Mouse (Mus musculus) liver, embryonic 13.5 days (tissue): ENCODE results near the gene Rnf123. TPM values are rescaled to one million over a fixed set of nuclear protein-coding genes. Genes with fewer than 3 reads are reported as not detected.

Source experiments
- ATAC-seq: fragments of 200-750 bp; cut with Nextera tagmentation; 2 replicates; pipeline ENCODE4 v1.8.0; 2017; ENCODE audit warnings: low read depth, mild to moderate bottlenecking, moderate number of reproducible peaks, moderate library complexity
- DNase-seq: peaks from one replicate; pipeline ENCODE4 v3.0.0; 2022
- H3K27ac ChIP-seq: fragments of 300-500 bp; sonication (generic); 2 replicates; pipeline ENCODE4 v1.5.1; 2015; ENCODE audit warnings: moderate library complexity, mild to moderate bottlenecking, inconsistent platforms
- H3K27me3 ChIP-seq: fragments of 300-500 bp; sonication (generic); 2 replicates; pipeline ENCODE4 v1.6.1; 2015; ENCODE audit warnings: mild to moderate bottlenecking, inconsistent platforms
- H3K36me3 ChIP-seq: fragments of 300-500 bp; sonication (generic); 2 replicates; pipeline ENCODE4 v1.6.1; 2015; ENCODE audit warnings: mild to moderate bottlenecking, inconsistent platforms
- H3K4me1 ChIP-seq: fragments of 300-500 bp; sonication (generic); replicated peaks from 2 replicates; pipeline ENCODE4 v1.6.1; 2015; ENCODE audit warnings: inconsistent platforms
- H3K4me2 ChIP-seq: fragments of 300-500 bp; sonication (generic); 2 replicates; pipeline ENCODE4 v1.6.1; 2015; ENCODE audit warnings: inconsistent platforms, mild to moderate bottlenecking, moderate library complexity
- H3K4me3 ChIP-seq: fragments of 300-500 bp; sonication (generic); replicated peaks from 2 replicates; pipeline ENCODE4 v1.5.1; 2015; ENCODE audit warnings: mild to moderate bottlenecking, inconsistent platforms
- H3K9ac ChIP-seq: fragments of 300-500 bp; sonication (generic); 2 replicates; pipeline ENCODE4 v1.6.1; 2015; ENCODE audit warnings: mild to moderate bottlenecking, inconsistent platforms
- H3K9me3 ChIP-seq: fragments of 300-500 bp; sonication (generic); replicated peaks from 2 replicates; pipeline ENCODE4 v1.6.1; 2016; ENCODE audit warnings: inconsistent platforms
- WGBS: fragments of 180-500 bp; shearing (Covaris S2); methylation state at CpG from one replicate; pipeline ENCODE4 v1.1.7; 2015; ENCODE audit not compliant: insufficient replicate concordance; 5-methylcytosine and 5-hydroxymethylcytosine counted together
- polyA plus RNA-seq: library from polyadenylated mRNA; unstranded; fragments of >200 nt; fragmentation: Nextera tagmentation; extraction: Ambion mirVana; gene quantifications from 2 replicates; pipeline ENCODE4 v1.2.1, GENCODE M21; 2015

The Rnf123 gene
- polyA plus RNA-seq, 1 experiment from 2014 or later = 80.8 TPM

- Histone ChIP-seq H3K4me3 (peak overlapping the region; percentile 41), H3K27me3 (peaks cover 10% of the 10 kb centered on the region; the same call in 1 of the 2 replicates), H3K9me3 (no peaks in the 10 kb centered on the region), H3K9ac (peak overlapping the region; percentile 99), H3K4me2 (peak overlapping the region; percentile 91), H3K36me3 (peaks cover 56% of the 10 kb centered on the region), H3K4me1 (peaks cover 91% of the 10 kb centered on the region), H3K27ac (peak overlapping the region; percentile 100)
- peak; percentile 48 for DNase-seq
- WGBS = 10% methylated on average over 19 of the region's 19 CpGs
- ATAC-seq = no peak
Measured at GRCm38 (mm10) chr9:108082549-108082948, 597 bp downstream of the Rnf123 start.

GRCm38 (mm10) chr9:108080168-108080567, 3.0 kb downstream of the Rnf123 start, which contains the start of gene Mst1:
Gene Mst1, plus strand, starts transcription at chr9:108080436.
- Histone ChIP-seq H3K27ac (peak within 1 kb of the TSS; percentile 100), H3K9ac (peak within 1 kb of the TSS; percentile 99), H3K4me3 (peak within 1 kb of the TSS; percentile 88), H3K4me1 (peaks cover 89% of the 10 kb centered on the region), H3K36me3 (peaks cover 55% of the 10 kb centered on the region), H3K4me2 (peak within 1 kb of the TSS; percentile 91), H3K9me3 (no peaks in the 10 kb centered on the region), H3K27me3 (peaks cover 10% of the 10 kb centered on the region; the same call in 1 of the 2 replicates)
- DNase-seq = peak; percentile 89
- 17% methylated on average over 5 of the region's 5 CpGs for WGBS
- peak; percentile 87 for ATAC-seq

- peaks cover 89% of the 10 kb centered on the region for H3K36me3 ChIP-seq
- no peaks in the 10 kb centered on the region for H3K9me3 ChIP-seq
- DNase-seq (no peak), ATAC-seq (no peak)
- no peaks in the 10 kb centered on the region for H3K27me3 ChIP-seq
- 74% methylated on average over 7 of the region's 7 CpGs for WGBS
- H3K9ac ChIP-seq = no peak overlapping the region
- H3K27ac ChIP-seq = peak overlapping the region; percentile 9; the same call in 1 of the 2 replicates
- H3K4me1 ChIP-seq = peaks cover 60% of the 10 kb centered on the region
- no peak overlapping the region for H3K4me3 ChIP-seq
- no peak overlapping the region for H3K4me2 ChIP-seq
Measured at GRCm38 (mm10) chr9:108073141-108073930, 9.8 kb downstream of the Rnf123 start.

- ATAC-seq (no peak), DNase-seq (no peak)
- WGBS = 83% methylated on average over 9 of the region's 9 CpGs
- no peaks in the 10 kb centered on the region for H3K27me3 ChIP-seq
- H3K4me2 ChIP-seq = no peak overlapping the region
- no peak overlapping the region for H3K27ac ChIP-seq
- peaks cover 59% of the 10 kb centered on the region for H3K4me1 ChIP-seq
- H3K4me3 ChIP-seq = no peak overlapping the region
- H3K36me3 ChIP-seq = peaks cover 95% of the 10 kb centered on the region
- H3K9ac ChIP-seq = no peak overlapping the region; the same call in 1 of the 2 replicates
- H3K9me3 ChIP-seq = no peaks in the 10 kb centered on the region
Measured at GRCm38 (mm10) chr9:108072481-108072924, 10.6 kb downstream of the Rnf123 start.

GRCm38 (mm10) chr9:108071801-108072200, 11.3 kb downstream of the Rnf123 start:
- peaks cover 53% of the 10 kb centered on the region for H3K4me1 ChIP-seq
- no peak overlapping the region for H3K4me2 ChIP-seq
- ATAC-seq = no peak
- no peaks in the 10 kb centered on the region for H3K27me3 ChIP-seq
- H3K27ac ChIP-seq = no peak overlapping the region
- H3K4me3 ChIP-seq = no peak overlapping the region
- no peak for DNase-seq
- 79% methylated on average over 4 of the region's 4 CpGs for WGBS
- peaks cover 95% of the 10 kb centered on the region for H3K36me3 ChIP-seq
- no peaks in the 10 kb centered on the region for H3K9me3 ChIP-seq
- H3K9ac ChIP-seq = no peak overlapping the region

- H3K4me2 ChIP-seq = no peak overlapping the region
- H3K27ac ChIP-seq = 0 out of 2 replicates have a peak overlapping the region, but pooled peaks have one; percentile 13
- peaks cover 99% of the 10 kb centered on the region for H3K36me3 ChIP-seq
- no peaks in the 10 kb centered on the region for H3K27me3 ChIP-seq
- DNase-seq (no peak), ATAC-seq (no peak)
- no peak overlapping the region for H3K9ac ChIP-seq
- peaks cover 36% of the 10 kb centered on the region for H3K4me1 ChIP-seq
- no peak overlapping the region for H3K4me3 ChIP-seq
- WGBS = 91% methylated on average over 7 of the region's 7 CpGs
- no peaks in the 10 kb centered on the region for H3K9me3 ChIP-seq
Measured at GRCm38 (mm10) chr9:108069529-108069928, 13.6 kb downstream of the Rnf123 start.

- no peak overlapping the region for H3K27ac ChIP-seq
- WGBS = 86% methylated on average over 9 of the region's 9 CpGs
Measured at GRCm38 (mm10) chr9:108069007-108069406, 14.1 kb downstream of the Rnf123 start.

GRCm38 (mm10) chr9:108067900-108068299, 15.2 kb downstream of the Rnf123 start:
- H3K9me3 ChIP-seq = no peaks in the 10 kb centered on the region
- DNase-seq (peak; percentile 78), ATAC-seq (peak; percentile 29)
- peaks cover 36% of the 10 kb centered on the region for H3K4me1 ChIP-seq
- no peak overlapping the region for H3K4me3 ChIP-seq
- peak overlapping the region; percentile 32; the same call in 1 of the 2 replicates for H3K27ac ChIP-seq
- H3K9ac ChIP-seq = peak overlapping the region; percentile 16; the same call in 1 of the 2 replicates
- H3K27me3 ChIP-seq = no peaks in the 10 kb centered on the region
- no peak overlapping the region for H3K4me2 ChIP-seq
- WGBS = 19% methylated on average over 8 of the region's 8 CpGs
- H3K36me3 ChIP-seq = peaks cover 99% of the 10 kb centered on the region

More at GRCm38 (mm10) chr9:108069007-108069406, 14.1 kb downstream of the Rnf123 start:
- Histone ChIP-seq H3K27me3 (no peaks in the 10 kb centered on the region), H3K4me1 (peaks cover 35% of the 10 kb centered on the region), H3K9ac (no peak overlapping the region), H3K36me3 (peaks cover 99% of the 10 kb centered on the region), H3K4me2 (no peak overlapping the region), H3K4me3 (no peak overlapping the region), H3K9me3 (no peaks in the 10 kb centered on the region)
- DNase-seq (no peak), ATAC-seq (no peak)

GRCm38 (mm10) chr9:108067199-108067598, 15.9 kb downstream of the Rnf123 start:
- Histone ChIP-seq H3K4me2 (no peak overlapping the region), H3K4me1 (peaks cover 35% of the 10 kb centered on the region), H3K9me3 (no peaks in the 10 kb centered on the region), H3K27me3 (no peaks in the 10 kb centered on the region), H3K27ac (no peak overlapping the region), H3K9ac (no peak overlapping the region), H3K4me3 (no peak overlapping the region), H3K36me3 (peaks cover 100% of the 10 kb centered on the region)
- 90% methylated on average over 7 of the region's 7 CpGs for WGBS
- ATAC-seq = no peak
- DNase-seq = no peak

- DNase-seq = peak; percentile 58
- no peak overlapping the region for H3K27ac ChIP-seq
- peaks cover 43% of the 10 kb centered on the region for H3K4me1 ChIP-seq
- no peak overlapping the region for H3K4me3 ChIP-seq
- peaks cover 100% of the 10 kb centered on the region for H3K36me3 ChIP-seq
- no peaks in the 10 kb centered on the region for H3K9me3 ChIP-seq
- H3K9ac ChIP-seq = no peak overlapping the region
- 40% methylated on average over 5 of the region's 5 CpGs for WGBS
- no peak overlapping the region for H3K4me2 ChIP-seq
- H3K27me3 ChIP-seq = no peaks in the 10 kb centered on the region
- peak; percentile 64 for ATAC-seq
Measured at GRCm38 (mm10) chr9:108065491-108066011, 17.6 kb downstream of the Rnf123 start.

GRCm38 (mm10) chr9:108063361-108063760, 19.8 kb downstream of the Rnf123 start:
- H3K36me3 ChIP-seq = peaks cover 100% of the 10 kb centered on the region
- 75% methylated on average over 12 of the region's 12 CpGs for WGBS
- no peak for ATAC-seq
- H3K4me2 ChIP-seq = no peak overlapping the region
- no peak for DNase-seq
- H3K9ac ChIP-seq = no peak overlapping the region
- H3K27ac ChIP-seq = no peak overlapping the region
- H3K4me1 ChIP-seq = peaks cover 47% of the 10 kb centered on the region
- no peak overlapping the region for H3K4me3 ChIP-seq
- H3K9me3 ChIP-seq = no peaks in the 10 kb centered on the region
- H3K27me3 ChIP-seq = no peaks in the 10 kb centered on the region
